Mouse (Mus musculus) heart, embryonic 11.5 days (tissue): ENCODE data around the gene Bahcc1. TPM values are rescaled to one million over a fixed set of nuclear protein-coding genes. Genes with fewer than 3 reads are reported as not detected.

Experiments used
- ATAC-seq: fragments of 200-750 bp; cut with Nextera tagmentation; replicated peaks from 2 replicates; pipeline ENCODE4 v1.8.0; 2017; ENCODE audit warnings: moderate library complexity; ENCODE audit not compliant: insufficient number of reproducible peaks, low FRiP score, low TSS enrichment
- H3K27ac ChIP-seq: fragments of 300-500 bp; sonication (generic); 2 replicates; pipeline ENCODE4 v1.5.1; 2014; ENCODE audit warnings: mild to moderate bottlenecking, low read depth, low read length
- H3K27me3 ChIP-seq: fragments of 300-500 bp; sonication (generic); 2 replicates; pipeline ENCODE4 v1.6.1; 2014; ENCODE audit warnings: mild to moderate bottlenecking, low read length, mixed read lengths; ENCODE audit not compliant: control insufficient read depth, insufficient read depth
- H3K36me3 ChIP-seq: fragments of 300-500 bp; sonication (generic); 2 replicates; pipeline ENCODE4 v1.6.1; 2014; ENCODE audit warnings: mild to moderate bottlenecking, low read length, moderate library complexity, mixed read lengths; ENCODE audit not compliant: control insufficient read depth, insufficient read depth
- H3K4me1 ChIP-seq: fragments of 300-500 bp; sonication (generic); 2 replicates; pipeline ENCODE4 v1.6.1; 2014; ENCODE audit warnings: low read length; ENCODE audit not compliant: control insufficient read depth, insufficient read depth
- H3K4me2 ChIP-seq: fragments of 300-500 bp; sonication (generic); 2 replicates; pipeline ENCODE4 v1.6.1; 2014; ENCODE audit warnings: mild to moderate bottlenecking, moderate library complexity
- H3K4me3 ChIP-seq: fragments of 300-500 bp; sonication (generic); 2 replicates; pipeline ENCODE4 v1.5.1; 2014; ENCODE audit warnings: low read depth, low read length
- H3K9ac ChIP-seq: fragments of 300-500 bp; sonication (generic); 2 replicates; pipeline ENCODE4 v1.6.1; 2014; ENCODE audit warnings: mild to moderate bottlenecking, low read depth, low read length, moderate library complexity
- H3K9me3 ChIP-seq: fragments of 300-500 bp; sonication (generic); replicated peaks from 2 replicates; pipeline ENCODE4 v1.6.1; 2016; ENCODE audit warnings: low read length; ENCODE audit not compliant: control insufficient read depth
- WGBS: fragments of 180-500 bp; shearing (Covaris S2); extraction: QIAGEN DNeasy Blood & Tissue Kit; methylation state at CpG from one replicate; pipeline ENCODE4 v1.1.7; 2014; ENCODE audit not compliant: insufficient replicate concordance; 5-methylcytosine and 5-hydroxymethylcytosine counted together
- polyA plus RNA-seq: library from polyadenylated mRNA; unstranded; fragments of >200 nt; fragmentation: Nextera tagmentation; extraction: Ambion mirVana; gene quantifications from 2 replicates; pipeline ENCODE4 v1.2.1, GENCODE M21; 2014

The Bahcc1 gene
- polyA plus RNA-seq, 1 experiment from 2014 or later, result 9.1 TPM

DNA sequence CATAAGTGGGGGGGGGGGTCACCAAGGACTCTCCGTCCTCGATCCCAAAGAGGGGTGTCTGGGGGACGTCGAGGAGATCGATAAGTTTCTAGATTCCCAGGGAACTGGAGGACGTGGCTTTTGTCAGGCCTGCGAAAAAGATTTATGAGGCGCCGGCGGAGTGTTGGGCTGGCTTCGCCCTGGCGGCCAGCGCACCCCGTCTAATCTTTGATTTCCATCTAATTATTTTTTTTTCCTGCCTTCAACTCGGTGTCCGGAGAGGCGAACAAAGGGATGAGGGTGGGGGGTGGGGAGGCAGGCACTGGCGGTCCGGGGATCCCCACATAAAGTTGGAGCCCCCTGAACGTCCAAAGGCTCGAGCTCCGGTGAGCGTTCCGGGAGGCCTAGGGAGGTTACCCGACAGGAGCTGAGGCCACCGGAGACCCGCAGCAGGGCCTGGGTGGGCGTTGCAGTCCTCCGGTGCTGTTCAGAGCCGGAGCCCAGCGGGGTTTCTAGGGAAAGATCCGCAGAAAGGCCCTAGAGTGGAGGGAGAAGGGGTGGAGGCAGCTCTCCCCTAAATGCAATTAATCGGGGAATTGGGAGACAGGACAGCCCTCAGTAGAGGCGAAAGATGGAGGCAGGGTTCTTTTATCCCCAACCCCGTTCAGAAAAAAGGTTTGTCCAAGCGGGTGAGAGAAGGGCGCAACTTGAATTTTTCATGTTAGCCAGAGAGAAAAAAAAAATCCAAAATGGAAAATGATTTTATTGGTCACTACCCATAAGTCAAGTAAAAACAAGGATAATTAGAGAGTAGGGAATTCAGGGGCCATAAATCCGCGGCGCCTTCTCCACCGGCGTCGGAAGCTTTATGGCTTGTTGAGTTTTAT, 45.3 kb upstream of the Bahcc1 start:
- Histone ChIP-seq H3K9me3 (no peaks in the 10 kb centered on the region), H3K4me3 (peak overlapping the region; percentile 85), H3K4me2 (peak overlapping the region; percentile 96), H3K36me3 (no peaks in the 10 kb centered on the region), H3K27me3 (no peaks in the 10 kb centered on the region), H3K27ac (peak overlapping the region; percentile 98), H3K4me1 (peaks cover 50% of the 10 kb centered on the region), H3K9ac (peak overlapping the region; percentile 88)
- WGBS, result under 1% methylated on average over 42 of the region's 43 CpGs
- no peak for ATAC-seq

DNA sequence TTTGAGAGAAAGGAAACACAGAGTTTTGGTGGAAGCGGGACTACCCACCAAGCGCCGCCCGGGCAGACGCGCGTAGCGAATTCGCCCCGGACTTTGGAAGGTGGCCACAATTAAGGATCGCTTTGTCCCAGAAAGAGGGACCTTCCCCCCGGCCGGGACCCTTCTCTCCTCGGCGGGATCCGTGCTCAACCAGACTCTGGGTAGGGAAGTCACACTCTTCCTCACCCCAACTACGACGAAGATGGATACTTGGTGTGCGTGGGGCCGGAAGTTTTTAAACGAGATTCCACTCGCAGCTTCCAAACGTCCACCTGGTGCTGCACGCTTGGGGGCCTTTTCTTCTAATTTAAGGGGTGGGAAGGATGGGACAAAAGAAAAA, 44.7 kb upstream of the Bahcc1 start:
- 0% methylated on average over 24 of the region's 24 CpGs for WGBS
- Histone ChIP-seq H3K9me3 (no peaks in the 10 kb centered on the region), H3K4me3 (peak overlapping the region; percentile 85)

DNA sequence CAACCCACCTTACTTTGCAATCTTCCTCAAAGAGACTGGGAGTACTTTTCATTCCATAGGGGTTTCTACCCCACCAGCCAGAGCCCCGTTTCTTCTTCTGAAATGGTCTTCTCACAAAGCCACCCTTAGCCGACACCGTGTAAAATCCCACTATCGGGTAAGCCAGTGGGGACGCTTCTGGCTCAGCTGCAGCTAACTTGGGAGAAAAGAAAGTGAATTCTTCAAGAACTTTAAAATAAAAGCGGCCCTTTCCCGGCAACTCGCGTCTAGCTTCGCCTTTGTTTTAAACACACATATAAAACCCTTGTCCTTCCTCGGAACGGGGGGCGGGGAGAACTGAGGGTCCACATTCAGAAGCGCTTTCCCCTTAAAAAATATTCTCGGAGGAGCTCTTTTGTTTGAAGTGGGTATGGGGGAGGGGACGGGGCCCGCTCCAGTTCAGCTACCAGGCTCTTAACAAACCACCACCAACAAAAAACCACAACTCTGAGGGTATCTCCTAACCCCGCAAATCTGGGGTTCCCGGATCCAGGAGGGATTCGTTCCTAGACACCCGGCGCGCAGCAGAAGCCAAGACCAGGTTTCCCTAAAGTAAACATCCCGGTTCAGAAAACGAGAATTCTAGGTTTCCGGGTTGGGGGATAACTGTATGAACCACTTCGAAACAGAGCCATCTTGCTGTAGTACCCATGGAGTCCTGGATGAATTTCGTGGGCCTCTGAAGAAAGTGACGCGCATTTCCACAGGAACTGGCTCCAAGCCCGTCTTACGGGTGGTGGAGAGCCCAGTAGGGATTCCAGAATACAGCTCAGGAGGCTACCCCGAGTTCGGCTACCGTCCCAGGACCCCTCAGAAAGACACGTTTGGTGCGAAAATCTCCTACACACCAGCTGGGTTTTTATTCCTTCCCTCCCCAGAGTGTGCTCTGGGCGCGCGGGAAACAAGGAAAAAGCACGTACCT, 44.0 kb upstream of the Bahcc1 start:
- peak overlapping the region; percentile 98 for H3K27ac ChIP-seq
- 0% methylated on average over 41 of the region's 41 CpGs for WGBS
- no peak for ATAC-seq

More for the DNA sequence above, 44.7 kb upstream of the Bahcc1 start:
- H3K27me3 ChIP-seq, result no peaks in the 10 kb centered on the region
- ATAC-seq, result no peak
- H3K4me1 ChIP-seq, result peaks cover 46% of the 10 kb centered on the region
- H3K4me2 ChIP-seq, result peak overlapping the region; percentile 96
- H3K27ac ChIP-seq, result peak overlapping the region; percentile 98
- H3K36me3 ChIP-seq, result no peaks in the 10 kb centered on the region
- H3K9ac ChIP-seq, result peak overlapping the region; percentile 88

DNA sequence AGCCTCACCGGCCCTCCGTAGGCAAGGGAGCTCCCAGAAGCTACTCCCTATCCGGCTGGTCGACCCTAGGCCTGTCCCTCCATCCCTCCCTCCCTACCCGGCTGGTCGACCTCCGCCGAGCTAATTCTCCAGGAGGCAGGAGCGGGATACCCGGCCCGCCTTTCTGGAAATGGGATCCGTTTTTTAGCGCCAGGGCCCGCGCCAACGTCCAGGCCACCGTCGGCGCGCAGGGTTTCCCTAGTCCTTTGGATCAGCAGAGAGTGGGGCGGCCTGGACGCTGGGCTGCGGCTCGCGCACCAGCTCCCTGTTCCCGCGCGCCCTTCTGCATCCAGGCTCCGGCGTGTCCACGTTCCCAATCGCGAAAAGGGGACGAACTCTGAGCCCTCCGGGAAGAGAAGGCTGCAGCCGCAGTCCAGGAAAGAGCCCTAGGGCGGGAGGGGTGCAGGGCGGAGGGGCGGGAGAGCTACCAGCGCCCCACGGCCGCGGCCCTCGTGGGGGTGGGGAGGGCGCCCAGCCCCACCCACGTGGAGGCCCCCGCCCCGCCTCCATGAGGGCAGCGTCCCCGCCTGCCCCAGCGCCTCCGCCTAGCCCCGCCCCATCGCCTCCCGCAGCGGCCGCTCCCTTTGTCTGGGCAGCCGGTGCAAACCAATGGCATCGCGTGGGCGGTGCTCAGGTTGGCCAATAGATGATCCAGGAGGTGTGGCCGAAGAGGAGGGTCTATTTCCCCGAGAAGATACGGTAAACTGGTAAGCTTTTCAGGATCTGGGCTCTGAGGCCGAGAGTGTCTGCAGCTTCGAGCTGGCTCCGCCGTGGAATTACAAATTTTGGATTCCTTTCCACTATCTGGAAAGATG, 43.1 kb upstream of the Bahcc1 start:
- peak overlapping the region; percentile 96 for H3K4me2 ChIP-seq
- under 1% methylated on average over 63 of the region's 68 CpGs for WGBS

More for the DNA sequence above, 44.0 kb upstream of the Bahcc1 start:
- Histone ChIP-seq H3K27me3 (no peaks in the 10 kb centered on the region), H3K9ac (peak overlapping the region; percentile 88), H3K4me2 (peak overlapping the region; percentile 96), H3K36me3 (no peaks in the 10 kb centered on the region), H3K9me3 (no peaks in the 10 kb centered on the region), H3K4me1 (peaks cover 39% of the 10 kb centered on the region), H3K4me3 (peak overlapping the region; percentile 85)

DNA sequence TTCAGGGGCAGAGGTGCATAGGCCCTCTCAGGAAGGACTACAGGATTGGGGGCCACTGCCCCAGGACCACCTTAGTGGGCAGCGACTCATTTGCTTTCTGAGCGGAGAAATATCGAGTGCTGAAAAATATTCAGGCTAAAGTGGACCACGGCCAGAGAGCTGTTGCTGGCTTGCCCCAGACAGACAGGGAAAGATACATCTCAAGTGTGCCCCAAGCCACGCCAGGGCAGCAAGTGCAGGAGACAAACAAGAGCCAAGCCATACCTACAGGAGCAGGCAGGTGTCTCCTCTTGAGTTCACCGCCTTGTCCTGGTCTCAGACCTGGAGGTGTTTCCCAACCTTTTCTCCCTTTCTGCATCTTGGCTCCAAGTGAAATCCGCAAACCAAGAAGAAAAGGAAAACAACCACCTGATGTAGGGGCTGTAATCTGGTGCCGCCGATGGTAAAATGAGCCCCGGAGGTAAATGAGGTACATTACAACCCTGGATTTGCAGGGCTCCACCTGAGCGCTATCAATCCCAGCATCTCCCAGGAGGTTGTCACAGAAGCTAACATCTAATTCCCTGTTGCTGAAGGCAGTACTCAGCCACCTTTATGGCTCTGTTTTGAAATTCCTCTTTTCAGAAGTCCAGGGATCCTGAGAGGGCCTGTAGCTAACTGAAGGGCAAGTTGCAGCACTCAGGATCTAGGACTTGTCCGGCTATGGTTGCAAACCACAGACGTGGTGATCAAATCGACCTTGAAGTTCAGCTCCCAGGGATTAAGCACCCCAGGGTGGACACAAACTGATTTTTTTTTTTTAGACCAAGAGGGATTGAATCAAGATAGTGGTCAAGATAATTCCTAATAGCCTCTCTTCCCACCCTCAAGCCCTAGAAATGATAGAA, 42.0 kb upstream of the Bahcc1 start:
- 34% methylated on average over 14 of the region's 14 CpGs for WGBS
- H3K9ac ChIP-seq, result peak overlapping the region; percentile 88
- ATAC-seq, result no peak

More for the DNA sequence above, 43.1 kb upstream of the Bahcc1 start:
- H3K4me1 ChIP-seq, result peaks cover 30% of the 10 kb centered on the region
- H3K9me3 ChIP-seq, result no peaks in the 10 kb centered on the region
- H3K36me3 ChIP-seq, result no peaks in the 10 kb centered on the region
- H3K9ac ChIP-seq, result peak overlapping the region; percentile 88
- H3K27ac ChIP-seq, result peak overlapping the region; percentile 98
- peak; percentile 91 for ATAC-seq
- peak overlapping the region; percentile 85 for H3K4me3 ChIP-seq
- no peaks in the 10 kb centered on the region for H3K27me3 ChIP-seq

DNA sequence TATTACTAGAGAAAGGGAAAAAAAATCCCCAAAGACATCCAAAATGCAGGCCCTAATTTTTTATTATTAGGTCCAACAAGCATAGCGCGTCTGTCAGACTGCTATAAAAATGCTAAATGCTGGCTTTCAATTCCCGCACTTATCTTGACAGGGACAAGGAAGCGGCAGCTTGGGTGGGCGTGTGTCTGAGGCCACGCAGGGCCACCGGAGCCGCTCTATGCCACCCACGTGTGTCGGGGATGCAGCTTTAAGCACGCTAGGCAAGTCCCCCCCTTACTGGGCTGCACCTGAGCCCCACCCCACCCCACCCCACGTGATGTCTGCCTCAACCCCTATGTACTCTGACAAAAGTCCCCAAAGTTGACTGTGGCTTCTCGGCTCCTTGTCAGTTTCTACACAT, 33.9 kb upstream of the Bahcc1 start:
- H3K27ac ChIP-seq, result no peak overlapping the region
- no peak overlapping the region for H3K4me2 ChIP-seq
- no peak for ATAC-seq
- no peak overlapping the region for H3K4me3 ChIP-seq
- 28% methylated on average over 13 of the region's 13 CpGs for WGBS
- H3K9ac ChIP-seq, result no peak overlapping the region
- H3K36me3 ChIP-seq, result no peaks in the 10 kb centered on the region
- H3K27me3 ChIP-seq, result no peaks in the 10 kb centered on the region
- H3K4me1 ChIP-seq, result peaks cover 8% of the 10 kb centered on the region; the same call in 1 of the 2 replicates
- H3K9me3 ChIP-seq, result no peaks in the 10 kb centered on the region

More for the DNA sequence above, 42.0 kb upstream of the Bahcc1 start:
- peak overlapping the region; percentile 85 for H3K4me3 ChIP-seq
- peak overlapping the region; percentile 58 for H3K27ac ChIP-seq
- no peaks in the 10 kb centered on the region for H3K9me3 ChIP-seq
- peaks cover 19% of the 10 kb centered on the region for H3K4me1 ChIP-seq
- H3K4me2 ChIP-seq, result peak overlapping the region; percentile 96
- H3K36me3 ChIP-seq, result no peaks in the 10 kb centered on the region
- H3K27me3 ChIP-seq, result no peaks in the 10 kb centered on the region

DNA sequence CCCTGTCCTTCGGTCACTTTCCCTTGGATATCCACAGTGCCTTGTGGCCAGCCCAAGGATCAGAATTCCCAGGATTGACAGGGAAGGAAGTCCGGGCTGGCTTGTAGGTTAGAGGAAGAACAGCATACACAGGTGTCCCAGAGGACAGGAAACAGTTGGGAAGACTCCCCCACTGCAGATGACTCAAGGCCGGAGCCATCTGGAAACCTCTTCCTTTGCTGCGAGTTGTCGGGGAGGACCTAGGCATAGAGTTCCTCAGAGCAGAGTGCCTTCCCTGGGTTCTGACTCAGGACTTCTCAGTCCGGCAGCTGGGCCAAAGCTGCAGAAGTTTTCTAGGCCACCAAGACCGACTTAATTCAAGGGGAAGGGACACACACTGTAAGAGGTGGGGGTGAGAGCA, 33.0 kb upstream of the Bahcc1 start:
- Histone ChIP-seq H3K9me3 (no peaks in the 10 kb centered on the region), H3K36me3 (no peaks in the 10 kb centered on the region), H3K27ac (no peak overlapping the region), H3K9ac (no peak overlapping the region), H3K27me3 (no peaks in the 10 kb centered on the region), H3K4me1 (peaks cover 8% of the 10 kb centered on the region; the same call in 1 of the 2 replicates), H3K4me2 (no peak overlapping the region), H3K4me3 (no peak overlapping the region)
- WGBS, result 50% methylated on average over 7 of the region's 7 CpGs
- no peak for ATAC-seq
